Mouse (Mus musculus): Measurements from ENCODE around the gene a. TPM values are rescaled to one million over a fixed set of nuclear protein-coding genes. Genes with fewer than 3 reads are reported as not detected.

Gene a
- total and polyA plus RNA-seq, 3 experiments = 7.8 to 23.8 (median 10.9) TPM

- H3K36me3 ChIP-seq (replicated peaks in 1 of 2; ENCODE audit: control insufficient read depth in 1 of 2, insufficient read depth in 1 of 2, low read length in 1 of 2) = no peaks in the 10 kb centered on the region
- no peak overlapping the region for H3K9ac ChIP-seq (ENCODE audit: insufficient read depth, low read depth)
- in situ Hi-C loops (cut with MboI; ENCODE audit: low pct_ligation_motif_present, low pct_unique_long_range_greater_than_20kb, low sequenced_read_pairs) = no loop called here
- no peak for DNase-seq (ENCODE audit: extremely low read depth)
- no peaks in the 10 kb centered on the region for H3K27me3 ChIP-seq (replicated peaks)
- dilution Hi-C loops (cut with MboI; ENCODE audit: extremely low pct_ligation_motif_present, extremely low pct_unique_long_range_greater_than_20kb, low sequenced_read_pairs) = no loop called here
- no peak overlapping the region for H3K4me3 ChIP-seq (replicated peaks in 1 of 3; ENCODE audit: low read depth in 2 of 3, low read length in 2 of 3, poor library complexity in 1 of 3)
- peaks cover 5% of the 10 kb centered on the region for H3K9me3 ChIP-seq (replicated peaks; ENCODE audit: low read length)
- no peaks in the 10 kb centered on the region for H3K79me2 ChIP-seq (replicated peaks; ENCODE audit: control insufficient read depth, extremely low read depth, insufficient read depth, poor library complexity, severe bottlenecking)
- no peak overlapping the region for H3K4me2 ChIP-seq (ENCODE audit: insufficient read depth, low read depth, poor library complexity, severe bottlenecking)
- TF ChIP-seq MYC (IDR thresholded peaks at IDR 0.05; ENCODE audit: low read depth, low read length) (no peak), MEF2A (IDR thresholded peaks at IDR 0.05; ENCODE audit: borderline replicate concordance, low read depth, low read length) (no peak), E2F4 (IDR thresholded peaks at IDR 0.05; ENCODE audit: insufficient replicate concordance, low read depth, low read length) (no peak), MAX (IDR thresholded peaks at IDR 0.05; ENCODE audit: low read length) (no peak), POLR2AphosphoS2 (IDR thresholded peaks at IDR 0.05; ENCODE audit: low read depth, low read length) (no peak), JUND (conservative IDR thresholded peaks at IDR 0.05; ENCODE audit: low read depth, low read length) (no peak), ZKSCAN1 (IDR thresholded peaks at IDR 0.05; ENCODE audit: borderline replicate concordance, low read depth, low read length) (no peak), POLR2A (IDR thresholded peaks at IDR 0.05; ENCODE audit: low read depth, low read length) (no peak), NRF1 (IDR thresholded peaks at IDR 0.05; ENCODE audit: low read depth, low read length) (no peak), JUN (IDR thresholded peaks at IDR 0.05; ENCODE audit: insufficient read depth, low read depth, low read length) (no peak), SMC3 (IDR thresholded peaks at IDR 0.05; ENCODE audit: low read depth, low read length) (no peak), BHLHE40 (IDR thresholded peaks at IDR 0.05; ENCODE audit: low read depth, low read length) (no peak), RCOR1 (conservative IDR thresholded peaks at IDR 0.05; ENCODE audit: low read depth, low read length) (no peak), GABPA (IDR thresholded peaks at IDR 0.05; ENCODE audit: insufficient replicate concordance, low read depth, low read length) (no peak), SIN3A (IDR thresholded peaks at IDR 0.05; ENCODE audit: low read length) (no peak), MAFK (IDR thresholded peaks at IDR 0.05; ENCODE audit: insufficient replicate concordance, low read length) (no peak), USF1 (IDR thresholded peaks at IDR 0.05; ENCODE audit: low read depth, low read length) (no peak)
- no peak overlapping the region for H3K27ac ChIP-seq (ENCODE audit: insufficient read depth, low read depth)
- no peaks in the 10 kb centered on the region for H3K4me1 ChIP-seq (ENCODE audit: control insufficient read depth in 1 of 2, insufficient read depth in 2 of 2)
Observed at GRCm38 (mm10) chr2:155005491-155005890, 214.3 kb downstream of the a start.

- Histone ChIP-seq H3K4me2 (ENCODE audit: insufficient read depth, low read depth, poor library complexity, severe bottlenecking) (no peak overlapping the region), H3K27me3 (replicated peaks) (peaks cover 3% of the 10 kb centered on the region), H3K79me2 (replicated peaks; ENCODE audit: control insufficient read depth, extremely low read depth, insufficient read depth, poor library complexity, severe bottlenecking) (no peaks in the 10 kb centered on the region), H3K4me1 (ENCODE audit: control insufficient read depth in 1 of 2, insufficient read depth in 2 of 2) (peaks cover 0 to 8% of the 10 kb centered on the region in 2 experiments; a peak in 1 of 4 replicates), H3K36me3 (replicated peaks in 1 of 2; ENCODE audit: control insufficient read depth in 1 of 2, insufficient read depth in 1 of 2, low read length in 1 of 2) (no peaks in the 10 kb centered on the region), H3K9ac (ENCODE audit: insufficient read depth, low read depth) (no peak overlapping the region), H3K4me3 (replicated peaks in 1 of 3; ENCODE audit: low read depth in 2 of 3, low read length in 2 of 3, poor library complexity in 1 of 3) (no peak overlapping the region), H3K9me3 (replicated peaks; ENCODE audit: low read length) (no peaks in the 10 kb centered on the region), H3K27ac (ENCODE audit: insufficient read depth, low read depth) (no peak overlapping the region)
- dilution Hi-C loops (cut with MboI; ENCODE audit: extremely low pct_ligation_motif_present, extremely low pct_unique_long_range_greater_than_20kb, low sequenced_read_pairs) (no loop called here), in situ Hi-C loops (cut with MboI; ENCODE audit: low pct_ligation_motif_present, low pct_unique_long_range_greater_than_20kb, low sequenced_read_pairs) (no loop called here)
- no peak for DNase-seq (ENCODE audit: extremely low read depth)
- TF ChIP-seq PAX5 (IDR thresholded peaks at IDR 0.05; ENCODE audit: low read length) (no peak), CHD1 (IDR thresholded peaks at IDR 0.05; ENCODE audit: low read depth, low read length) (no peak), POLR2AphosphoS2 (IDR thresholded peaks at IDR 0.05; ENCODE audit: low read depth, low read length) (no peak), ELF1 (IDR thresholded peaks at IDR 0.05; ENCODE audit: low read depth, low read length) (no peak), MAX (IDR thresholded peaks at IDR 0.05; ENCODE audit: low read length) (no peak), BHLHE40 (IDR thresholded peaks at IDR 0.05; ENCODE audit: low read depth, low read length) (no peak), MAFK (IDR thresholded peaks at IDR 0.05; ENCODE audit: insufficient replicate concordance, low read length) (no peak), SIN3A (IDR thresholded peaks at IDR 0.05; ENCODE audit: low read length) (no peak)
Observed at GRCm38 (mm10) chr2:155011086-155011656, 220.0 kb downstream of the a start.

All from CH12.LX (cell line).